Mouse (Mus musculus) midbrain, embryonic 10.5 days (tissue): Measurements from ENCODE around the gene Trim39. TPM values are rescaled to one million over a fixed set of nuclear protein-coding genes. Genes with fewer than 3 reads are reported as not detected.

Experiments
- polyA plus RNA-seq: library from polyadenylated mRNA; unstranded; fragments of >200 nt; fragmentation: Nextera tagmentation; extraction: Ambion mirVana; gene quantifications from 2 replicates; pipeline ENCODE4 v1.2.1, GENCODE M21; 2016

The Trim39 gene
- polyA plus RNA-seq, 1 experiment from 2014 or later = 21.2 TPM

Other genes starting within 250 kb of the Trim39 start
- gene H2-T23, start 239.4 kb downstream of the Trim39 start, polyA plus RNA-seq = 3.5 and 4.9 TPM in 2 replicates
- 7.0 and 8.4 TPM in 2 replicates for gene H2-T22, start 229.5 kb downstream of the Trim39 start, polyA plus RNA-seq
- not detected in 2 replicates for gene Gm6034, start 229.3 kb downstream of the Trim39 start, polyA plus RNA-seq
- not detected in 2 replicates for gene Gm11127, start 213.9 kb downstream of the Trim39 start, polyA plus RNA-seq
- gene Gm19684, start 150.6 kb downstream of the Trim39 start, polyA plus RNA-seq = not detected in 2 replicates
- gene Gm7030, start 142.8 kb downstream of the Trim39 start, polyA plus RNA-seq = not detected in 2 replicates
- 0.22 TPM in 1 of 2 replicates, not detected in the other for gene Gm8909, start 103.7 kb downstream of the Trim39 start, polyA plus RNA-seq
- gene H2-T3, start 82.0 kb downstream of the Trim39 start, polyA plus RNA-seq = not detected in 2 replicates
- 94.2 and 94.9 TPM in 2 replicates for gene Rpp21, start 14.2 kb downstream of the Trim39 start, polyA plus RNA-seq
- gene H2-M10.2, start 14.2 kb upstream of the Trim39 start, polyA plus RNA-seq = 0.16 and 0.17 TPM in 2 replicates
- not detected in 2 replicates for gene H2-M10.1, start 53.9 kb upstream of the Trim39 start, polyA plus RNA-seq
- not detected in 2 replicates for gene H2-M10.3, start 96.2 kb upstream of the Trim39 start, polyA plus RNA-seq
- not detected in 2 replicates for gene H2-M10.4, start 190.1 kb upstream of the Trim39 start, polyA plus RNA-seq